Mouse (Mus musculus) fat pad, adult 2 months (tissue): ENCODE results near the gene Rangap1.

Source experiments
- DNase-seq: peaks from one replicate; pipeline ENCODE4 v3.0.0-alpha.2; 2011; ENCODE audit warnings: low read depth, low spot score; ENCODE audit errors: extremely low read depth

The Rangap1 gene

DNA sequence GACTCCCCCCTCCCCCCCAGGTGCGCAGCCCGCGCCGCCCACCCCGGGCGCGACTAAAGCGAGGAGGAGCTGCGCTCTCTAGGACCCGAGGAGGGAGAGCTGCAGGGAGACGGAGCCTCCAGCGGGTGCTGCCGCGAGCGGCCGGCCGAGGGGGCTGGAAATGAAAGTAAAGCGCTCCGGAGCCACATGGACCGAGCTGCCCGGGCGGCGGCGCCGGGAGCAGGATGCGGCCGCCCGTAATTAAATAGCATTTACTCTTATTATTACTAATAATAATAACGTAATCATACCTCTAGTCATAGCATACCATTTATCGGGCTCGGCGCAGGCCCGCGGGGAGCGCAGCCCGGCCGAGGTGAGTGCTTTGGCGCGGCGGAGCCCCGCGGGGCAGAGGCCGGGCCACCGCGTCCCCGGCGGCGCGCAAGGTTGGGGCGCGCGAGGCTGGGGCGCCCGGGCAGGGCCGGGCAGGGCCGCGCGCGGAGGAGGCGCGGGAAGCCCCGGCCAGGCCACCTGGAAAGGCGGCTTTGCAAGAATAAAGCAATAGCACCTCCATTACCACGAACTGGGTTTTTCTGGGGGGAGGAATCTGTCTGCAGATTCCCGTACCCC, at the start of gene Rangap1, which contains the start of gene Zc3h7b:
Rangap1 (minus strand) TSS at position 539 of the 609 bp plus-strand sequence.
Zc3h7b (plus strand) TSS at position 66 of the 609 bp plus-strand sequence.
- no peak for DNase-seq

DNA sequence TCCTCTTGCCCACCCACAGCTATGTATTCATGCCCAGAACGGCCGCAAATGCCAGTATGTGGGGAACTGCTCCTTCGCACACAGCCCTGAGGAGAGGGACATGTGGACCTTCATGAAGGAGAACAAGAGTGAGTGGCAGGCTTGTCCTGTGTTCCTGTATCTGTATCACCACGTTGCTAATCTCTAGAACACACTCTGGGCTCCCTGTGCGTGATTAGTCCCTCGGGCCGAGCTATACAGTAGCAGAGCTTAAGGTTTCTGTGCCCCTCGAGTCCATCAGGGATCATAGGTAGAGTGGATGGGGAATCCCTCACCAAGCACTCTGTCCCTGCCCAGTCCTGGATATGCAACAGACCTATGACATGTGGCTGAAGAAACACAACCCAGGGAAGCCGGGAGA, 47.1 kb upstream of the Rangap1 start:
- DNase-seq: no peak

DNA sequence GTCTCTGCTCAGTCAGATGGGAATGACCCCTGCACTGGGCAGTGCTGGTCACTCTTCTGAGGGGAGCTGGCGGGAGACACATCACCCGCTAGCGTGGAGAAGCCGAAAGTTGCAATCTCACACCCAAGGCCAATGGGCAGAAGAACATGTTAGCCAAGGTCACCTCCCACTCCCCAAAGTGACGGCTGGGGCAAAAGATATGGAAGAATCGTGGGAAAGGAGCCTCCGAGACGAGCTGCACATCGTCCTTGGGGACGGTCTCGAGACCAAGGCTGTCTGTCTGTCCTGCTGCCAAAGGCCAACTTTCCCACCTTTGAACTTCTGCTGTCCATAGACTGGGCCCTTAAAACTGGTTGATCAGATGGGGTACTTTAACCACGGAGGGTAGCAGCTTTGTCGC, 42.2 kb upstream of the Rangap1 start:
- no peak for DNase-seq

DNA sequence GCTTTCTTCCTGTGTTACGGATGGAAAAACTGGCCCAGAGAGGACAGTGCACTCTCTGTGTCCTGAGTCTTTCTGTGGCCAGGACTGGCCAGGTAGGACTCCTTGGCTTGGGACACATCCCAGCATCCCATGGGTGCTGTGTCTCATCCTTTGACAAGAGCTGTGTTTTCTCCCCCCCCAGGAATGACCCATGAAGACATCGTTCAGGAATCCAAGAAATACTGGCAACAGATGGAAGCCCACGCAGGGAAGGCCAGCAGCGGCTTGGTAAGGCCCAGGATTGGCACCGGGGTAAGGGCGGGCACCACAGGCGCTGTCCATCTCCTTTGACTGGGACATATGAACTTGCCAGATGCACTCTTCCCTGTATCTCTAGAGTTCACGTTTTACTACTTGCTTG, 40.4 kb upstream of the Rangap1 start:
- no peak for DNase-seq

- no peak for DNase-seq
Measured at GRCm38 (mm10) chr15:81784762-81785161, 39.4 kb upstream of the Rangap1 start.

DNA sequence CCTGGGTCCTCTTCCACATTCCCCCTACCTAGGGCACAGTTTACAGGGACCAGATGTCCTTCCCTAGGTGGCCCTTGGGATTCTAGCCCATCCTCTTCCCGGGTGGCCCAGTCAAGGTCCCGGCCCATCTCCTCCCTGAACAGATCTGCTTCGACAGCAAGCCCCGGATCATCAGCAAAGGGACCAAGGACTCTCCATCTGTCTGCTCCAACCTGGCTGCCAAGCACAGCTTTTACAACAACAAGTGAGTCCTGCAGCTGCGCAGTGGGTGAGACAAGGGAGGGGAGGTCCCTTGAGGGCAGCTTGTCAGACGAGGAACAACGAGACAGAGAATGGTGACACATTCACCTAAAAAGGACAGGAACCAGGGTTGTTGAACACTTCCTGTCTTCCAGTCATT, 36.5 kb upstream of the Rangap1 start:
- DNase-seq: no peak

- DNase-seq: no peak
Measured at GRCm38 (mm10) chr15:81776631-81777422, 31.5 kb upstream of the Rangap1 start.

DNA sequence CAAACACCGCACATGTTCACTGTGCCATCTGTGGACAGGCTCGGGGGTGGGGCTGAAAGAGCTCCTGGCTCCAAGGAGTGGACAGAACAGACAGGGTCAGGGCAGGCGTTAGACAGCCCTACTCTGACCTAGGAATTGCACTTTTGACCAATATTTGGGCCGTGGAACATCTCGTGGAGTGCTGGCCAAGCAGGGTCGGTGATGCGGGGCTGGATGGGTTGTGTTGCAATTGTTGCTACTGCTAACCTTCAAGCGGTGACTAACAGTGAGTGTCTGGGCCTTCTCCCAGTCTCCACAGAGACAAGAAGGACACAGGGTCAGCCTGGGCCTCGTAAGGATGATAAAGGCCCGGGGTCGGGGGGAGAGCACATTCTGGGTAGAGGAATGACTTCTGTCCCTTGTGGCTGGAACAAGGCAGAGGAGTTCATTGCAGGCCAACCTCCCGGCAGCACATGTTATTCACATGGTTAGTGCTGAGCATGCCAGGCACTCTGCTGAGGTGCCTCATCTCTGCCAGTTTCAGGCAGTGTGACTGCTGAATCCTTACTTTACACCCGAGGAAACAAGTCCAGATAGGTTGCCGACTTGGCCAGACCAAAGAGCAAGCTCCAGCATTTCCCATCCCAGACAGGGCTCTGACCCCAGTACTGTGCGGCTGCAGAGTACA, 29.3 kb upstream of the Rangap1 start:
- DNase-seq: no peak

DNA sequence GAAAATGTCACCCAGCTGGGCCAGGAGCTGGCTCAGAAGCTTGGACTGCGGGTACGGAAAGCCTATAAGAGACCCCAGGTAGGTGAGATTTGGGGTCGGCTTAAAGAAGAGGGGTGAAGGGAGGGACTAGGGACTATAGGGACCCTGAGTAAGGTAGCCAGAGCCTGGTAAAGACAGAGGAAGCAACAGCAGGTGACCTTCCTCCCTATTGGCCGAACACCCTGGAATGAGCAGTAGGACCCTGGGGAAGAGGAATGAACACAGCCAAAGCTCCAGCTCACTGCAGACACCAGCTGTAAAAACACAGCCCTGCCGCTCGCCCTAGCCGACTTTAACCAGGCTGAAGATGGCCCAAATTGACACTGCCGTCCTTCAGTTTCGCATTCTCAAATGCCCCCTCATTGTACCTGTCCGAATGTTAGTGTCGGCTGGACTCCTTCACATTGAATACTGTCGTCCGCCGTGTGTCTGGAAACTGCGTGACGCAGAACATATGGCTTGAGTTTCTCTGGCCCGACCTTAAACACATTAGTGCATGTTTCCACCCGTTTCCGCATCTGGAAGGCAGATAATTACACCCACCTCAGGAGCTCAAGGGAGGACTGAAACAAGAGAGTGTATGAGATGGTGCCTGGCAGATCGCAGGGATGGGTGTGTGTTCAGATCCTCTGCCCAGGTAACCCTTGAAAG, 27.2 kb upstream of the Rangap1 start:
- DNase-seq: no peak

DNA sequence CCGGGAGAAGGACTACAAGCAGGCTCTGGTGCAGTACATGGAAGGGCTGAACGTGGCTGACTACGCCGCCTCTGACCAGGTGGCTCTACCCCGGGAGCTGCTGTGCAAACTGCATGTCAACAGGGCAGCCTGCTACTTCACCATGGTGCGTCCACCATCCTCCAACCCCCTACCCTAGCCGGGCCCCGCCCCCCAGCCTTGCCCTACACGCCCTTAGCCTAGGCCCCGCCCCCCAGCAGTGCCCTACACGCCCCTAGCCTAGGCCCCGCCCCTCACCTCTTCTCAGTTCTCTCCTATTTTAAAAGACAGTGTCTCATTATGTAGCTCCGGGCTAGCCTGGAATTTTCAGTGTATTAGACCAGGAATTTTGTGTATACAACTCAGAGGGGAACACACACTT, 23.7 kb upstream of the Rangap1 start:
- no peak for DNase-seq

DNA sequence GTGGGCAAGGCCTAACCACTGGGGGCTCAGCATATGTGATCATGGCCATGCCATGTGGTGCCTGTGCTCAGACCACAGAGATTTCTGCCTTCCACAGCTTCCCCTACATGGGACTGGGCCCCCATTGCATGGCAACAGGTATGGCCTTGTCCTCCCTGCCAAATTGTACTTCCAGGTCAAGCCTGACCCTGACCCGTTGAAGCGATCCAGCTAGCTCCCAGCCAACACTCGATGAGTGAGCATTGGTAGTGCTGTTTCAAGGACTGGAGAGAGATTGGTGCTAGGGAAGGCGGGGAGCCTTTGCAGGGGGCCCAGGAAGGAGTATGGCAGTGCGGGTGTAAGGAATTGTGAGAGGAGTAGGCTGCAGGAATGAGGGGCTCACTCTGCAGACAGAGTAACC, 21.1 kb upstream of the Rangap1 start:
- no peak for DNase-seq

- DNase-seq: no peak
Measured at GRCm38 (mm10) chr15:81765651-81766050, 20.3 kb upstream of the Rangap1 start.

DNA sequence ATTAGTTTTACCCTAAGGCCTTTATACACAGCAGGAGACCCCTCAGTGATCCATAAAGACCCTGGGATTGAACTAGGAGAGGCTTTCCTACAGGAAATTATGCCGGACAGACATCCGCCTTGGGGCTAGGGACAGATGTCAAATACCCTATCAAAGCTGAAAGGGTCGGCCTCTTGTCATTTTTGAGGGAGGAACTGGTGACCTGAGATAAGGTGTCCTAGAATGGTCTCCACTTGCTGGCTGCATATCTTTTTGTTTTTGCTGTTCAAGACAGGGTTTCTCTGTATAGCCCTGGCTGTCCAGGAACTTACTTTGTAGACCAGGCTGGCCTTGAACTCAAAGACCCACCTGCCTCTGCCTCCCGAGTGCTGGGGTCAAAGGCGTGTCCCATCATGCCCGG, 19.2 kb upstream of the Rangap1 start:
- DNase-seq: no peak

DNA sequence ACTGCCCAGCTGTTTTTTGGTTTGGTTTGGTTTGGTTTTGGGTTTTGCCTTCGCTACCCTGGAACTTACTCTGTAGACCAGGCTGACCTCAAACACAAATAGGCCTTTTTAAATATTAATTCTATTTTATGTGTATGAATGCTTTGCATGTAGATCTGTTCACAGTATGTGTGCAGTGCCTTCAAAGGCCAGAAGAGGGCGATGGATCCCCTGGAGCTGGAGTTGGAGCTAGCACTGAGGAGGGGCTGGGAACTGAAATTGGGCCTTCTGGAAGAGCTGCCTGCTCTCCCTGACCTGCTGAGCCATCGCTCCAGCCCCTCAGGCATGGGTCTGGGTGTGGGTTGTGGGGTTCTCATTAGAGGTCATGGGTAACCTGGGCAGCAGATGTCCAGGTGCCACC, 16.6 kb upstream of the Rangap1 start:
- no peak for DNase-seq

- DNase-seq: no peak
Measured at GRCm38 (mm10) chr15:81761381-81761780, 16.1 kb upstream of the Rangap1 start.

GRCm38 (mm10) chr15:81760361-81761079, 15.2 kb upstream of the Rangap1 start:
- no peak for DNase-seq

DNA sequence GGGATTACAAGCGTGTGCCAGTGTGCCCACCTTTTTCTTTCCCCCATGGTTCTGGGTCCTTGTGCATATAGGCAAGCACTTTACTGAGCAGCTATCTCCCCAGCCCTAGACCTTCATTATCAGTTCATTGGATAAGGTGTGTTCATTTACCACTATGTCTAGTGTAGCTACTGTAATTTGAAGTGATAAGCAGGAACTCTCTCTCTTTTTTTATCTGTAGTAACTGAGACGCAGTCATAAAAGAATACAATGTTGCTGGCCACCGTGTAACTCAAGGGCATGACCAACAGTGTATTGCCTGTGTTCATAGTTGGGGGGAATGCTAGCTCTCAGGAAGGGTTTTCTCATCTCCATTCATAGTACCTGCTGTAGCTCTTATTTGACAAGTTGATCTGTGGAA, 14.2 kb upstream of the Rangap1 start:
- DNase-seq: no peak

GRCm38 (mm10) chr15:81758701-81759100, 13.4 kb upstream of the Rangap1 start:
- no peak for DNase-seq

- DNase-seq: no peak
Measured at GRCm38 (mm10) chr15:81753669-81754068, 8.3 kb upstream of the Rangap1 start.

DNA sequence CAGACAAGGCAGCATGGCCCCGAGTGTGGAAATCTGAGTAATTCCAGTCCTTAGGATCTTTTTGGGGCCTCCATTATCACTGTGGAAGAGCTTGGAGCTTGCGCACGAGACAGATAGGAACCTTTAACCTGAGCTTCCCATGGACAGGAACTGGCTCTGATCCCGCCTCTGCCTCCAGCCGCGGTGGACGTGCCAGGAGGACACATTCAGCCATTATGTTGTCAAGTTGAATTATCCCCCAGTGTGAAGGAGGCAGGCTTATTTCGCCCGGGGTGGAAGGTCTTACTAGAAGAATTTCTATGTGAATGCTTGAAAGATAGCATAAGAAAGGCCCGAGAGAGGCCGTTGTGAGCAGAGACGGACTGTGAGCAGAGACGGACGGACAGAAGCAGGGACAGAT, 4.4 kb upstream of the Rangap1 start:
- DNase-seq: no peak

- DNase-seq: no peak
Measured at GRCm38 (mm10) chr15:81745601-81746114, 328 bp upstream of the Rangap1 start.
